Mouse (Mus musculus): ENCODE results near the gene Mast3.

- TF ChIP-seq GATA1 (IDR thresholded peaks at IDR 0.05; ENCODE audit: borderline replicate concordance, low read length), result no peak
- no peak for TF ChIP-seq FLI1 (IDR thresholded peaks at IDR 0.05; ENCODE audit: low read length)
These were observed 46.6 kb downstream of the Mast3 start for GRCm38 (mm10) chr8:70758308-70758615.

Measured in megakaryocyte, embryonic 14.5 days (primary cell).